Mouse (Mus musculus) megakaryocyte progenitor cell, adult 5-6 weeks (primary cell): ENCODE results near the gene Slc22a5. TPM values are rescaled to one million over a fixed set of nuclear protein-coding genes. Genes with fewer than 3 reads are reported as not detected.
"Not testable (repeated sequence)": the region's sequence is repeated elsewhere in the genome, so short reads cannot be mapped to it uniquely, and the experiment has no call there.

Experiments
- ATAC-seq: replicated peaks from 2 replicates; pipeline ENCODE4 v1.8.0; 2016; ENCODE audit warnings: mild to moderate bottlenecking, moderate TSS enrichment, inconsistent platforms; ENCODE audit not compliant: poor library complexity
- total RNA-seq, 2 experiments: library from RNA; stranded (forward) in 1 of 2; stranded (reverse) in 1 of 2; fragments of 157-497, 149-512 nt in 1 of 2; fragments of 200-1000 nt in 1 of 2; gene quantifications; 2 replicates each; pipeline versions ENCODE4 v1.2.3 to v1.2.4; 2015 to 2017

Gene Slc22a5
- total RNA-seq, 2 experiments from 2014 or later: 8.0 to 11.3 TPM

DNA sequence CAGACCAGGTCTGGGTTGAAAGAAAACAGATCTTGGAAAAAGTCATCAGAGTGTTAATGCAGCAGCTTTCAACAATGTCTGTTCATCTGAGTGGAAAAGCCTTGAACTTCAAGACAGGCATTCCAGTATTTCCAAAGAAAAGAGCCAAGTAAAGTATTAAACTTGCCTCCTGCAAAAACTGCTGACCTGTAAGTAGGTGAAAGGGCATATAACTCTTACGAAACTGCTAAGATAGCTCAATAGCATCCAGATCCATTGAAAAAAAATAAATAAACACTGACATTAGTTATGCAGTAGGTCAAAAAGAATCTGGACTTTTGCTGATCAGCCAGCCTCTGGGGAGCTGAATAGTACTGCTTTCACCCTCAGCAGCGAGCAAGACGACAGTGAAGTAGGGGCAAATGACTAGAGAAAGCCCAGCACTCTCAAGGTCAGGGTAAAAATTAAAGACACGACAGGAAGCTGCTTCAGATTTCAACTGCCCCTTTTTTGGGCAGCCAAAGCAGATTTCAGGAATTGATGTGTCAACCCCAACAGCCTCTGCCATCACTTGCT is 2.3 kb downstream of the Slc22a5 start:
- ATAC-seq: no peak

DNA sequence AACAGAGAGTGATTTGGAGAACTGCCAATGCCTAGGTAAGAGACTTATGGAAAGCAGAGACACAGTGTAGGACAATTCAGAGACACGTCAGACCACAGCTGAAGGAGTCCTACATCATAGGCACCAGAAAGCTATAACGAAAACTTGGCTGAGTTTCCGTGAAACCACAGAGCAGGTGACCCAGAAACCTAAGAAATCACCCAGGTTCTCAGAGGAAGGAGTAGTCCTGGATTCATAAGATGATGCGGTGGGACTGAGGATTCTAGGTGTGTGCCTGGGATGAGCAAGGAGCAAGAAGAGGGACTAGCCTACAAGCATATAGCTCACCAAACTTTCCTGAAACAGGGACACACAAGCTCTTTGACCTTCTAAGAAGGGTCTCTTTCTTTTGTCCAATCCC is 3.2 kb downstream of the Slc22a5 start:
- ATAC-seq: no peak

DNA sequence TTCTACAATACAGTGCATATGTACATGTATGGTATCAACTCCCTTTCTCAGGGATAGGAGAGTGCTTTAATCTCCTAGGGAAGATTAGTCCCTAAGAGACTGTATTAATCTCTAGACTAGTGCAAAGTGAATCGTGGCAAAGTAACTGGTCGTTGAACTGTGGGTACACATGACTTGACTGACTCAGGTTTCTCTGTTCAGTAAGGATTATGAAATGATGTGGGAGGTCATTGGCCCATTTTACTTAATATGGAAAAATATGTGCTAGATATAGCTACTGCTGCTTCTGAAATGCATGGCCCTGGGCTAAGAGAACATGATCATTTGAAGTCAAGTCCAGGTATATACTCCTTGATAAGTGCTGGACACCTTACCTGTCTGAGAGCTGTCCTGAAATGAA is 8.2 kb downstream of the Slc22a5 start:
- no peak for ATAC-seq

DNA sequence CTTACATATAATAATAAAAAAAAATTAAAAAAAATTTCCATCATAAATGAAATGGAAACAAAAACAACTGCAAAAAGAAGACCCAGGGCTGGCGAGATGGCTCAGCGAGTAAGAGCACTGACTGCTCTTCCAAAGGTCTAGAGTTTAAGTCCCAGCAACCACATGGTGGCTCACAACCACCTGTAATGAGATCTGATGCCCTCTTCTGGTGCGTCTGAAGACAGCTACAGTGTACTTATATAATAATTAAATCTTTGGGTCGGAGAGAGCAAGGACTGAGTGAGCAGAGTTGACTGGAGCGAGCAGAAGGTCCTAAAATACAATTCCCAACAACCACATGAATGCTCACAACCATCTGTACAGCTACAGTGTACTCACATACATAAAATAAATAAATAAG is 13.4 kb downstream of the Slc22a5 start:
- not testable (repeated sequence) for ATAC-seq

DNA sequence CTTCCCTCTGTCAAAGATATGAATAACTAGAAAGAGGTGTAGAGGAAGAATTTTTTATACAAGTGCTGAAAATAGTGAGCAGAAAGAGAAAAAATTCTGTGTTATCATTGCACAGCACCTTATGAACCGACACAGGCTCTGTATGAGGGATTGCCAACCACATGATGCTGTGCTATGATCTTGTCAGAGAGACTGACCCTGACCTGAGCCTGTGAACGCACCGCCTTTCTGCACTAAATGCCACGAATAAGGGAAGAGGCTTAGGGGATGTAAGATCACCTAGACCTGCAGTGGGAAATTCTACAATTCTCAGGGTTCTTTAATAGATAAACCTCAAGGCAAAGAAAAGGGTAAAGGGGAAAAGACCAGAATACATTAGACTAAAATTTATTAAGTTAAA is 15.0 kb downstream of the Slc22a5 start:
- ATAC-seq: no peak

DNA sequence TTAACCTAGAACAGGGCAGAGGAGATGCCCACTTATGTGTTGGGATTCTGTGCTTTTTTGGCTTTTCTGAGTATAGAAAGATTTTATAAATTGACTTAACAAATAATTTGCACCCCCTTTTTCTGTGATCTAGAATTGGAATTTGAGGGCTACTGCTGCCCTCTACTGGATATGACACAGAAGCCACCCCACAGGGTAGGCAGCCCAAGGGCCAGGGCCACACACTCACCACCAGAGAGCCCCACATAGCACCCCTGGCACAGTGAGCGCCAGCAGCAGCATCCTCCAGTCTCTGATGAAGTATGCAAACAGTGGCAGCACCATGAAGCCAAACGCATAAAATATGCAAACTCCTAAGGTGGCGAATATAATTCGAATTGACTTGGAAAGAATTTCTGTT is 16.8 kb downstream of the Slc22a5 start:
- ATAC-seq: peak; percentile 83

DNA sequence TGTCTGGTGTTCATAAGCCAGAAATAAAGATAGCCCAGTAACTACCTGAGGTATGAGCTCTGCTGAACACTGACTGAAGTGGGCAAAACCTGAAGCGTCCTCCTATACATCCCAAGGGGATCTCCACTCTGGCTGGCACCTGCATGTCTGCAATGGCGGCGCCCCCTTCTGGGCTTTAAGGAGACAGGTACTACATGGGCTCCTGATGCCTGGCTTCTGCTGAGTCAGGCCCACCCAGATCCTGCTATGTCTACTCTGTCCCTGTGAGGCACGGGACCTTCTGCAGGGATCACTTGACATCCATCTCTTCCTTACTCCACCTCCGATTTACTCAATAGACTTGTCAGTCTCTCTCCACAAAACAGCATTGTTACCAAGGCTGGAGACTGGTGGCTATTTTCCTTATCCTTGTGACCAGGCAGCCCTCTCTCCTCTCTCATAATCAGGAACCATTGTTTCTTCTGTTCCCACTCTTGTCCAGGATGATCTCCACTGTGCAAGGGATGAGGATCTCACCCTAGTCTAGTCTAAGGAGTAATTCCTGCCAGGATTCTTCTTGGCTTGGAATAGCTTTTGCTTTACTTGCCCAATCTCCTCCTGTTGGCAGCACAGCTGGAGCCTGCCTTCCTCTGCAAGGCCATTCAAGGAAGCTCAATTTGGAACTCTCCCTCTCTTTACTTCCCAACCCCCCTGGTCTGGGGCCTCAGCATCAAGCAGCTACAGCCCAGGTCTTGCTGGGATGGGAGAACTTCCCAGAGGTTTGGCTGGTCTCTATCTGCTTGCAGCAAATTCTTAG is 17.4 kb downstream of the Slc22a5 start:
- ATAC-seq: 0 out of 2 replicates have a peak, but pooled peaks have one; percentile 46

DNA sequence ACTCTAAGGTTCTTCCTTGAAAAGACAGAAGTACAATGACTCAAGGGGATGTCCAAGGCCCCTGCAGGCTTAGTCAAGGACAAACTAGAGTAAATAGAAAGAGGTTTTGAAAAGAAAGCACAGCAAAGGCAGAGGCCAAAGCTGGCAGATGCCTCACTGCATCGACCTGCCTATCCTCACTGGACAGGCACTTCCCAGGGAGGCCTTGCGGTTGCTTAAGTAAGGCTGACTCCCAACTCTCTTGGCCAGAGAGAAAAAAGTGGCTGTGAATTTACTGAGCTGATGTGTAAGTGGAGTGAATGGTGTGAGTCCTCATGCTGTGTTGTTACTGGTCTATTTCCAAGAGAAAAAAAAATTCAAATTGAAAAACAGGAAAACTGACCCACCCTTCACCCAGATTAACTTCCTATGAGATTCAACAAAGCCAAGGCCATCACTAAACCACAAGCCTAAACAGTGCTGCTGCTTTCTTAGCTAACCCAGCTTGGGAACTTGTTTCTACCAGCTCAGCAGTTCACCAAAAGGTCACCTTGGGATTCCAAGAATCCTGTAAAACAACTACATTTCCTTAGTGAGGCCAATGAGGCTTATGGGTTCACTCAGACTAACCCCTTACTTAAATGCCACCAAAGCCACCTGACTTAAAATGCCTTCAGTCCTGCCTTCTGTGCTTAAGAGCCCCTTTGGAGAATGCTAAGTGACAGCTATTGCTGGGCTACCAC is 19.5 kb downstream of the Slc22a5 start:
- no peak for ATAC-seq

DNA sequence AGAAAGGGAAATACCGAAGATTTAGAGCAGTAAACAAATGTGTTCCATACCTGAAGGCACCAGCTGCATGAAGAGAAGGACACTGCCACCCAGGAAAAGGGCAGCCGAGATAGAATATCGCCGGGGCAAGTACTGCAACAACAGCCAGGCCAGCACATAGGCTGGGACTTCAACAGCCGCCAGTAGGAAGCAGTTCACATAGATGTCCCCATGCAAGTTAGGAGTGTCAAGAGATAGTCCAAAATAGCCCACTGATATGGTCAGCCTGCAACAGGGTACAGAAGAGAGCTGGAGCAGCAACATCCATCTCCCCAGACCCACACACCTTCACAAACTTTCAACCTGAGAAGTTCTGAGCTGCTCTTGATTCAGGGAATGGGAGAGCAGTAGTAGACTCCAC is 22.3 kb downstream of the Slc22a5 start:
- ATAC-seq: no peak

DNA sequence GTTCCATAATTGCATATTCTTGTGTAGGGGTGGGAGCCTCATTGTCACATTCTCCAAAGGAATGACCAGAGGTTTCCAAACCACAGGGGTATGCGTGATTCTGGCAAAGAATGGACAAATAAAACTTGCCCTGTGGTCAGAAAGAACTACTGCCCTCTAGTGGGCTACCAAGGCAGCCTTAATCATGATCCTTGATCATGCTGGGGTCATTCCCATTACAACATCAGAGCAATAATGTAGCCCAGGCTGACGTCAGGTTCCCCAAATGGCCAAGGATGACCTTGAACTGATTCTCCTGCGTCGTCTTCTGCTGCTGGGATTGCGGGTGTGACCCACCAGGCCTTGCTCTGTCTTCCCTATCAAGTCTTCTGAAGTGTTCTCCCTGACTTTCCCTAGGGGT is 23.1 kb downstream of the Slc22a5 start:
- ATAC-seq: peak; percentile 64

DNA sequence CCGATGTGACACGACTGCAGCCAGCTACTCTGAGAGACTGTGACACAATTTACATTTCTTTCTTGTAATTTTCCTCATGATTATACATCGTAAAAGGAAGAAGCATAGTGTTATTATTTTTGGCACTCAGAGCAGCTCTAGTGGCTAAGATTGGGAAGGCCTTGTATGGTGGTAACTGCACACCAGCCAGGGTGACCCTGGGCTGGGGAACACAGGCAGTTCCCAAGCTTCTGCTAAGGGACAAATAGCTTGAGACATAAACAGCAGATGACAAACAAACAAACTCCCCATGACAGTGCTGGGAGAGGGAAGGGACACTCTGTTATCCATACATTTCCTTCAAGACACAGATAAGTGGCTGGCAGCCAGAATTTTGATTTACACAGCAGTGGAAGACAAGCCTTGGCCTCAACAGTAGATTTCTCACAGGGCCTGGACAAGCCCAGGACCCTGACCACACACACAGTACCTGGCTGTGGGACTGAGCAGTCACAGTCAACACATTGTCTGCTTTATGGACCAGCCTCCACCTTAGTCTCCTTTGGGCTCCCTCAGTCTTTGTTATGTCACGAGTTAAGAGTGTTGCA is 26.6 kb downstream of the Slc22a5 start:
- not testable (repeated sequence) for ATAC-seq

DNA sequence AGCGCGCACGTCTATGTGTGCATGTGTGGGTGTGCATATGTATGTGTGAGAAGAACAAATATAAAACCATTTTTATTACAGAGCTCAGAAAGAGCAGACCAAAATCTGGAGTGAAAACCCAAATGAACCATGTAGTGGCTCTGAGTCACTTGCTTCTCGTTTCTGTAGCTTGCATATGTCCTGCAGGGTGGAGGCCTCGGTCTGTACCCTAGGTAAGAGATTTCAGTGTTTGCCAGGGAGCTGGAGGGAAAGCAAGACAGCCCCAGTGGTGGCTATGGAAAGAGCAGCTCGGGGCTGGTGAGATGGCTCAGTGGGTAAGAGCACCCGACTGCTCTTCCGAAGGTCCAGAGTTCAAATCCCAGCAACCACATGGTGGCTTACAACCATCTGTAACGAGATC is 30.5 kb downstream of the Slc22a5 start:
- ATAC-seq: not testable (repeated sequence)

DNA sequence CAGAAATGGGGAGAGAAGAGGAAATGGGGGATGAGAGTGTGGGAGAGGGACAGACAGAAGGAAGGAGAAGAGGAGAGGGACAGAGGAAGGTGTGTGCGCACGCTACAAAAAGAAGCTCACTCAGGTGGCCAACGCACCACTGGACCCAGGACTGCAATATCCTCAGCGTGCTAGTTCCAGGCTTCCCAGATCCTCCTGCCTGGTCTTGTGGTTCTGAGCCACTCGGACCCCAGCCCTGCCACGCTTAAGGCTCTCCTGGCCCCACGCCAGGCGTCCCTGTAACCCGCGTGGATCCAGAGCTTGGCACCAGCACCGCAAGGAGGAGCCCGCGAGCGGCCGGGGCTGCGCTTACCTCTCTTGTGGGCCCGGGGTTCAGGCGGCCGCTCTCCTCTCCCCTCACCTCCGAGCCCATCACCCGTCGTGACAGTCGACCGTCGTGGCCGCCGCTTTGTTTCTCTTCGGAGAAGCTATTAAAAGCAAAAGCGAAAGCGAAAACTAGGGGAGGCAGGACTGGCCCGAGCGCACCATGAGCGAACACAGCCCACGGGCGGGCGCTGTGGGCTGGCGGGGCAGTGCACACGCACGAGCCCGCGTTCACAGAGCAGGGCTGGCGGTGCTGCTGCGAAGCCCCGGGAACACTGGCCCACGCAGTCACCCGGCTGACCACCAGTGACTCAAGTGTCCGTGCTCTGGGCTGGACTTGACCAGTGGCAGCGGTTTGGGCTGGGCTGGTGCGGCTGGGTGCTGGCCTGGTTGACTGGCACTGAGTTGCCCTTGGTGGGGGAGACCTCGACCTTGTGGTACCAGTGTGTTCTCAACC is 32.5 kb downstream of the Slc22a5 start, which contains the start of gene Gm12216:
Gene Gm12216 (minus strand): TSS at position 496 of the 820 bp plus-strand sequence.
- ATAC-seq: peak; percentile 89

DNA sequence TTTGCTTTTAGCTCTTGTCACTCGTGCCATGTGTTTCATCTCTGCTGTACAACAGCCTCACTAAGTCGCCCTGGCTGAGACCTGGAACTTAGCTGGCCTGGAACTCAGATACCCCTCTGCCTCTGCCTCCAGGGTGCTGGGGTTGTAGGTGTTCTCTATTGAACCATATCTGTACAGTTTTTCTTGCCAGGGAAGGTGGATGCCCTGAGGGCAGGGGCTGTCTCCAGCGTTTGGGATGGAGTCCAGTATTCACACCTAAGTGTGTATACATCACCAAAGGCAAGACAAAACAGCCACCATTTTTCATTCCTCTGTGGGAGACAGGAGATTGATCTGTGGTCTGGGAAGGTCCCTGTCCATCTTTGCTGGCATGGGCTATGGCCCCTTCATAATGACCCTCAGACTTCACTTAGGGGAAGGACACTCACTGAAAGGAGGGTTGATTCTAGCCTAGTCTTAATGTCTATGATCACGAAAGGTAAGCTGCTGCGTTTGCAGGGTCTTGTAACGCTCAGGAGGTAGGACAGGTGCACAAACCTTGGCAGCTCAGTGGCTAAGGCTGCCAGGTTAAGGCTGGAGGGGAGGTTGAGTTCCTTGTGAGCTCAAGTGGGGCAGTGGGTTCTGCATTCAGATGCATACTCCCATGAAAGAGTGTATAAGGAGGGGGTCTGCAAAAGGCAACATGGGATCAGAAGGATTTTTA is 33.3 kb downstream of the Slc22a5 start:
- no peak for ATAC-seq

DNA sequence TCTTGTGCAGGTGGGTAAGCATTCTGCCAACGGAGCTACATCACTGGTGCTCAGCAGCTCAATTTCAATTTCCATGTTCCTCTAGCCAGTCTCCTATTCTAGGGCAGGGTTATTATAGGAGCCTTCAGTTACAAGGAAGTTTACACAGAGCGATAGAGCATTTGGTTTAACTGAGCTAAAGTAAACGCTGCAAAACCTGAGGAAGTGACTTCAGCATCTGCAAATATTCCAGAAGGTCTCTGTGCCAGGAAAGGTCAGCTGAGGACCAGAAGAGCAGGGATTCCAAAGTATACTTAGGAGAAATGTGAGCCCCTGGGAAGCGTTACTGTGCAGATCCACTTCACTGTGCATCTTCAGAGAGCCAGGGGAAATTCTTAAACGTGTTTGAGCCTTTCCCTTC is 37.8 kb downstream of the Slc22a5 start:
- no peak for ATAC-seq

DNA sequence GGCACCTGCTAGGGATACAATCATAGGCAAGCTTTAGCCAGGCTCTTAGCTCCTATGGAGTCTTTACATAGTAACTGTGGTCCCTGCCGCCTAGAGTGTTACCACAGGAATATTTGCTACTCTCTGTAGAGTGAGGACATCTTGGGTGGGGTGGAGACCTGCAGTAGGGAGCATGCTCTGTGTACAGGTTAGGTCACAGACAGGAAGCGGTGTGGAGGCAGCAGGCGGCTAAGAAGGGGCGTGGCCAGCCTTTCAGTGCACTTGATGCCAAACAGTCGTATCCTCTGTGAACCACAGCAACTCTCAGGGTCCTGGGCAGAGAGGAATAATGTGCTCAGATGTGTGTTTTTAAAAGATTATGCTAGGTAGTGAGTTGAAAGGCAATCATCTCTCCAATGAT is 39.7 kb downstream of the Slc22a5 start:
- ATAC-seq: peak; percentile 96

DNA sequence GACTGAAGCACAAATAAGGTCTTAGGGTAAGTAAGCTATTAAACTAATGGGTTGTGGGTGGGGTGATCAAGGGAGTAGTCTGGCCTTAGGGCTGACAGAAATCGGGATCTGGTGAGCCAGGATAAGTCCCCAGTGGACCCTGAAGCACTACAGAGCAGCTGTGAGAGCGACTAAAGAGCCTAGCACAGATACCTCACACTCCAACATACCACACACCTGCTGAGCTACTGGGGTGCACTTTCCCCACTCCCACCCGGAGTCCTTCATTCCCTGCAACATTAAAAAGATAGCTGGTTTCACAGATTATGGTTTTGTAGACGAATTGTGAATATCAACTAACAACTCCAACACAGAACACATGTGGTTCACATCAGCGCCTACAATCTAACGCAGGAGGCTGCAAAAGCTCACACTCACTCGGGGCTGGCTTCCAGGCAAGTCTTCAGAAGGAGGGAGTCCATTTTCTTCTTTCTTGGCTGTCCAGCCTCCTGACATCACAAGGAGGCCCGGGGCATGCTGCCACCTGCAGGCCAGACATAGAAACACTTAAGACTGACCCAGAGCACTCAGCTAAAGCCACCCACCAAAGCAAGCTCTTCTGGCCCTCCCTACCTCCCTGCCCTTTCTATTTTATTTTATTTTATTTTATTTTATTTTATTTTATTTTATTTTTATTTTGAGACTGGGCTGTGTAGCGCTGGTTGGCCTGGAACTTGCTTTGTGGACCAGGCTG is 41.7 kb downstream of the Slc22a5 start:
- peak; percentile 79 for ATAC-seq

DNA sequence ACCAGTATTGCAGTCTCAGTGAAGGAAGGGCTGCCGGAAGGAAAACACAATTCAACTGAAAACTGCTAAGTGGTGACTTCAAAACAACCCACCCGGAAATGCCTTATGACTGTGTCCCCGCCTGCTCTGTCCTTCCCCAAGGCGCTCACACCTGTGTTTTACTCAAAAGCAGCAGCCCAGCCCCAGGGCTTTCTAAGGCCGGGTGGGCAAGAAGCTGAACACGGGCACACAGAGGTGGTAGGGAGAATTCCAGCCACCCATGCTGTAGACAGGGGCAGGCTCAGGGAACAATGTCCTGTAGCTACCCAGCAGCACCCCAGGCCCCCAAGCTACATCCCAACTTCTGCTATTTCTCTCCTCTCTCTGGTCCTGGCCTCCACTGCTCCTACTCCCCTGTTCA is 45.8 kb downstream of the Slc22a5 start:
- ATAC-seq: peak; percentile 57; the same call in 1 of the 2 replicates

DNA sequence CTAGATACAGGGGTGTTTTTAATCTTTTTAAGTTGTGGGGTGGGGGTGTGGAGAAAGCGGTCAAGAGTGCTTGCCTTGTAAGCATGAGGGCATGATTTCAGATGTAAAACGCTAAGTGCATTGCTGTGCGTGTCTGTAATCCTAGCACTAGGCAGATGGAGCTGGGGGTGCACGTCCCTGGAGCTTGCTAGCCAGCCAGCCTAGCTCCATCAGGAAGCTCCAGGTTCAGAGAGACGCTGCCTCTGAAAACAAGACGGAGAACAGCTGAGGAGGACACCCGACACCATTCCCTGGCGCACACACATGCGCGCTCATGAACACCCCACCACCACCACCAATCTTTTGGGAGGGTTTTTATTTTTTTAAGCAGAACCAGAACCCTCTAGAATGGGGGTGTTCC is 48.4 kb downstream of the Slc22a5 start:
- ATAC-seq: no peak
